Mouse (Mus musculus): ENCODE measurements around the gene Armh1. TPM values are rescaled to one million over a fixed set of nuclear protein-coding genes. Genes with fewer than 3 reads are reported as not detected.

Gene Armh1
- polyA plus RNA-seq, 1 experiment from 2014 or later: 0.15 TPM

GRCm38 (mm10) chr4:117234166-117234741 lies 17.7 kb downstream of the Armh1 start:
- no peaks in the 10 kb centered on the region for H3K36me3 ChIP-seq (ENCODE audit: control insufficient read depth, insufficient read depth, low read length)
- no peak overlapping the region for H3K4me2 ChIP-seq (replicated peaks; ENCODE audit: low read depth, low read length)
- no peaks in the 10 kb centered on the region for H3K4me1 ChIP-seq (ENCODE audit: control insufficient read depth, insufficient read depth, low read length)
- H3K9me3 ChIP-seq (ENCODE audit: control insufficient read depth, low read length): no peaks in the 10 kb centered on the region
- H3K27ac ChIP-seq (ENCODE audit: low read depth, low read length): no peak overlapping the region
- 24% methylated on average over 7 of the region's 7 CpGs for WGBS
- H3K9ac ChIP-seq (ENCODE audit: low read depth, low read length): no peak overlapping the region
- no peak overlapping the region for H3K4me3 ChIP-seq (ENCODE audit: low read length)
- no peak for ATAC-seq (ENCODE audit: low FRiP score, low TSS enrichment)
- H3K27me3 ChIP-seq (ENCODE audit: control insufficient read depth, insufficient read depth, low read length): no peaks in the 10 kb centered on the region

DNA sequence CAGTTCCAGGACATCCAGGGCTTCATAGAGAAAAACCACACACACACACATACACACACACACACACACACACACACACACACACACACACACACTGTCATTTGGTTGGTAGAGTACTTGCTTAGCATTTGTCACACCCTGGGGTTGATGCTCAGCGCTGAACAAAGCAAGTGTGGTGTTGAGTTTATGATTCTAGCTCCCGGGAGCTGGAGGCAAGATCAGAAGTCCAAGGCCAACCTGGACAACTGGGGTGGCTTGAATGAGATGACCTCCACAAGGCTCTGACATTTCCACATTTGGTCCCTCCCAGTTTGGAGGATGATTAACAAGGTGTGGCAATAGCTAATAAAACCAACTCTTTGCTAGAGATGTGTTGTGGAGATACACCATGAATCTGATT lies 20.7 kb downstream of the Armh1 start:
- H3K27me3 ChIP-seq (ENCODE audit: control insufficient read depth, insufficient read depth, low read length): no peaks in the 10 kb centered on the region
- no peaks in the 10 kb centered on the region for H3K4me1 ChIP-seq (ENCODE audit: control insufficient read depth, insufficient read depth, low read length)
- no peak overlapping the region for H3K27ac ChIP-seq (ENCODE audit: low read depth, low read length)
- H3K9me3 ChIP-seq (ENCODE audit: control insufficient read depth, low read length): no peaks in the 10 kb centered on the region
- no peak overlapping the region for H3K9ac ChIP-seq (ENCODE audit: low read depth, low read length)
- no peak overlapping the region for H3K4me2 ChIP-seq (replicated peaks; ENCODE audit: low read depth, low read length)
- ATAC-seq (ENCODE audit: low FRiP score, low TSS enrichment): no peak
- no peaks in the 10 kb centered on the region for H3K36me3 ChIP-seq (ENCODE audit: control insufficient read depth, insufficient read depth, low read length)
- H3K4me3 ChIP-seq (ENCODE audit: low read length): no peak overlapping the region
- WGBS: 60% methylated on average over 2 of the region's 2 CpGs

DNA sequence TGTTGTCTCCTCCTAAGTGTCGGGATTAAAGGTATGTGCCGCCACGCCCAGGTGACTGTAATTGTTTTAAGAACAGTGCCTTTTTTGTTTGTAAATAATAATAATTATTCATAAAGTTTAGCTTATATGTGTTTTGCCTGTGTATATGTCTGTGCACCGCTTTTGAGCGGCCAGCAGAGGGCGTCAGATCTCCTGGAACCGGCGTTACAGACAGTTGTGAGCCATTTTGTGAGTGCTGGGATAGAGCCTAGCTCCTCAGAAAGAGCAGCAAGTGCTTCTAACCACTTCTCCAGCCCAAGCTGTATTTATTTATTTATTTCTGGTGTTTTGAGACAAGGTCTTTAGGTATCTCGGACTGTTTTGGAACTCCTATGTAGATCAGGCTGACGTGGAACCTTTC lies 21.6 kb downstream of the Armh1 start:
- H3K4me2 ChIP-seq (replicated peaks; ENCODE audit: low read depth, low read length): no peak overlapping the region
- WGBS: 63% methylated on average over 10 of the region's 10 CpGs
- no peak for ATAC-seq (ENCODE audit: low FRiP score, low TSS enrichment)
- no peaks in the 10 kb centered on the region for H3K9me3 ChIP-seq (ENCODE audit: control insufficient read depth, low read length)
- H3K27me3 ChIP-seq (ENCODE audit: control insufficient read depth, insufficient read depth, low read length): no peaks in the 10 kb centered on the region
- H3K4me3 ChIP-seq (ENCODE audit: low read length): no peak overlapping the region
- no peaks in the 10 kb centered on the region for H3K36me3 ChIP-seq (ENCODE audit: control insufficient read depth, insufficient read depth, low read length)
- H3K4me1 ChIP-seq (ENCODE audit: control insufficient read depth, insufficient read depth, low read length): no peaks in the 10 kb centered on the region
- H3K27ac ChIP-seq (ENCODE audit: low read depth, low read length): no peak overlapping the region
- no peak overlapping the region for H3K9ac ChIP-seq (ENCODE audit: low read depth, low read length)

- ATAC-seq (ENCODE audit: low FRiP score, low TSS enrichment): no peak
- H3K36me3 ChIP-seq (ENCODE audit: control insufficient read depth, insufficient read depth, low read length): no peaks in the 10 kb centered on the region
- H3K4me2 ChIP-seq (replicated peaks; ENCODE audit: low read depth, low read length): no peak overlapping the region
- WGBS: 64% methylated on average over 15 of the region's 15 CpGs
- H3K27me3 ChIP-seq (ENCODE audit: control insufficient read depth, insufficient read depth, low read length): no peaks in the 10 kb centered on the region
- no peak overlapping the region for H3K9ac ChIP-seq (ENCODE audit: low read depth, low read length)
- no peak overlapping the region for H3K27ac ChIP-seq (ENCODE audit: low read depth, low read length)
- no peaks in the 10 kb centered on the region for H3K4me1 ChIP-seq (ENCODE audit: control insufficient read depth, insufficient read depth, low read length)
- H3K4me3 ChIP-seq (ENCODE audit: low read length): no peak overlapping the region
- H3K9me3 ChIP-seq (ENCODE audit: control insufficient read depth, low read length): no peaks in the 10 kb centered on the region
Observed at GRCm38 (mm10) chr4:117229590-117229989, 22.3 kb downstream of the Armh1 start.

GRCm38 (mm10) chr4:117225250-117225649 lies 26.7 kb downstream of the Armh1 start:
- no peak overlapping the region for H3K4me3 ChIP-seq (ENCODE audit: low read length)
- no peak overlapping the region for H3K9ac ChIP-seq (ENCODE audit: low read depth, low read length)
- no peaks in the 10 kb centered on the region for H3K9me3 ChIP-seq (ENCODE audit: control insufficient read depth, low read length)
- H3K27ac ChIP-seq (ENCODE audit: low read depth, low read length): no peak overlapping the region
- H3K4me1 ChIP-seq (ENCODE audit: control insufficient read depth, insufficient read depth, low read length): no peaks in the 10 kb centered on the region
- no peak for ATAC-seq (ENCODE audit: low FRiP score, low TSS enrichment)
- no peak overlapping the region for H3K4me2 ChIP-seq (replicated peaks; ENCODE audit: low read depth, low read length)
- no peaks in the 10 kb centered on the region for H3K27me3 ChIP-seq (ENCODE audit: control insufficient read depth, insufficient read depth, low read length)
- H3K36me3 ChIP-seq (ENCODE audit: control insufficient read depth, insufficient read depth, low read length): no peaks in the 10 kb centered on the region

GRCm38 (mm10) chr4:117224122-117224521 lies 27.8 kb downstream of the Armh1 start:
- Histone ChIP-seq H3K4me1 (ENCODE audit: control insufficient read depth, insufficient read depth, low read length) (0 out of 2 replicates have a peak, but pooled peaks cover 2% of the 10 kb centered on the region), H3K4me3 (ENCODE audit: low read length) (no peak overlapping the region), H3K4me2 (replicated peaks; ENCODE audit: low read depth, low read length) (no peak overlapping the region), H3K27me3 (ENCODE audit: control insufficient read depth, insufficient read depth, low read length) (no peaks in the 10 kb centered on the region), H3K36me3 (ENCODE audit: control insufficient read depth, insufficient read depth, low read length) (no peaks in the 10 kb centered on the region), H3K27ac (ENCODE audit: low read depth, low read length) (no peak overlapping the region), H3K9me3 (ENCODE audit: control insufficient read depth, low read length) (no peaks in the 10 kb centered on the region), H3K9ac (ENCODE audit: low read depth, low read length) (no peak overlapping the region)
- 78% methylated on average over 8 of the region's 8 CpGs for WGBS
- no peak for ATAC-seq (ENCODE audit: low FRiP score, low TSS enrichment)

DNA sequence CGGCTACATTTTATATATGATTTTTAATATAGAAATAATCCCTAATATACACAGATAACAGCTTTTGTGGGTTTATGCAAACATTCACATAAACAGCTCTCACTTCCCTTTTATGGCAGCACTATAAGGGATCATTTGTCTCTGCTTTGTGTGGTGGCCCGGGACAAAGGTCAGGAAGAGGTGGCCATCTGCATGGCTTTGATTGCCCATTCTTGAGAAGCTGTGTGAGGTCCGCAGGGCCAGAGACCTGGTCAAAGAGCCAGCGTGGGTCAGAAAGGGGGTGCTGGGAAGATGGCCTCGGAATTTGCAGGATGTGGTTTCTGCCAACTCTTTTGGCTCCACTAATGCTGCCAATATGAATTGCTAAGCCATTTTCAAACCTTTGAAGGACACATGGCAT lies 28.9 kb downstream of the Armh1 start:
- Histone ChIP-seq H3K9me3 (ENCODE audit: control insufficient read depth, low read length) (no peaks in the 10 kb centered on the region), H3K9ac (ENCODE audit: low read depth, low read length) (no peak overlapping the region), H3K27ac (ENCODE audit: low read depth, low read length) (no peak overlapping the region), H3K4me1 (ENCODE audit: control insufficient read depth, insufficient read depth, low read length) (0 out of 2 replicates have a peak, but pooled peaks cover 8% of the 10 kb centered on the region), H3K27me3 (ENCODE audit: control insufficient read depth, insufficient read depth, low read length) (no peaks in the 10 kb centered on the region), H3K4me3 (ENCODE audit: low read length) (no peak overlapping the region), H3K4me2 (replicated peaks; ENCODE audit: low read depth, low read length) (no peak overlapping the region), H3K36me3 (ENCODE audit: control insufficient read depth, insufficient read depth, low read length) (no peaks in the 10 kb centered on the region)
- no peak for ATAC-seq (ENCODE audit: low FRiP score, low TSS enrichment)
- WGBS: 20% methylated on average over 5 of the region's 5 CpGs

- H3K9ac ChIP-seq (ENCODE audit: low read depth, low read length): no peak overlapping the region
- no peak overlapping the region for H3K27ac ChIP-seq (ENCODE audit: low read depth, low read length)
- 0 out of 2 replicates have a peak, but pooled peaks cover 8% of the 10 kb centered on the region for H3K4me1 ChIP-seq (ENCODE audit: control insufficient read depth, insufficient read depth, low read length)
- no peak overlapping the region for H3K4me2 ChIP-seq (replicated peaks; ENCODE audit: low read depth, low read length)
- WGBS: 86% methylated on average over 9 of the region's 9 CpGs
- H3K9me3 ChIP-seq (ENCODE audit: control insufficient read depth, low read length): no peaks in the 10 kb centered on the region
- ATAC-seq (ENCODE audit: low FRiP score, low TSS enrichment): no peak
- no peaks in the 10 kb centered on the region for H3K27me3 ChIP-seq (ENCODE audit: control insufficient read depth, insufficient read depth, low read length)
- no peaks in the 10 kb centered on the region for H3K36me3 ChIP-seq (ENCODE audit: control insufficient read depth, insufficient read depth, low read length)
- no peak overlapping the region for H3K4me3 ChIP-seq (ENCODE audit: low read length)
Observed at GRCm38 (mm10) chr4:117221836-117222235, 30.1 kb downstream of the Armh1 start.

- 75% methylated on average over 9 of the region's 9 CpGs for WGBS
- ATAC-seq (ENCODE audit: low FRiP score, low TSS enrichment): no peak
- Histone ChIP-seq H3K27me3 (ENCODE audit: control insufficient read depth, insufficient read depth, low read length) (no peaks in the 10 kb centered on the region), H3K4me1 (ENCODE audit: control insufficient read depth, insufficient read depth, low read length) (0 out of 2 replicates have a peak, but pooled peaks cover 8% of the 10 kb centered on the region), H3K27ac (ENCODE audit: low read depth, low read length) (no peak overlapping the region), H3K4me3 (ENCODE audit: low read length) (no peak overlapping the region), H3K4me2 (replicated peaks; ENCODE audit: low read depth, low read length) (no peak overlapping the region), H3K36me3 (ENCODE audit: control insufficient read depth, insufficient read depth, low read length) (no peaks in the 10 kb centered on the region), H3K9me3 (ENCODE audit: control insufficient read depth, low read length) (no peaks in the 10 kb centered on the region), H3K9ac (ENCODE audit: low read depth, low read length) (no peak overlapping the region)
Observed at GRCm38 (mm10) chr4:117220741-117221515, 31.0 kb downstream of the Armh1 start.
